In the genomic region with DNA sequence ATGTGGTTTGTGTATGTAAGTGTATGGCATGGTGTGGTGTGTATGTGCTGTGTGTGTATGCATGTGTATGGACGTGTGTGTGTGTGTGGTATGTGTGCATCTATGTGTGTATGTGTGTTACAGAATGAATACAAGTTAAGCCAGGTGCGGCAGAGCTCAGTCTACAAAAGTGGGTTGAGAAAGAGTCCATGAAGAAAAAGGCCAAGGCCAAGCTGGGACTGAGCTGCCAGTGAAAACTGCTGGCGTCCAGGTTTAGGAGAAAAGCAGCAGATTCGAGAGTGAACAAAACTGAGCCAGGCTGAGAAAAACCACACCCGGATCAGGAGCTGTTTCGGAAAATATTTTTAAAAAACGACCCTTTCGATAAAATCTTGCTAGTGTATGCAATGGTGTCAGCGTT, we compare ENCODE assay signal across 11 mouse cellular contexts.
"Had no signal": no experiment of that assay in that cellular context is flagged by ENCODE, and none has a peak within 500 bp of the region (broad histone marks: within the 10 kb centered on the region; RNA-seq: fewer than 3 reads in every experiment).

No protein-coding gene starts in this region.

- H3K9ac ChIP-seq: liver, embryonic 12.5 days; lung, embryonic 15.5 days; midbrain, embryonic 12.5 days; stomach, embryonic 15.5 days had no signal

- H3K36me3 ChIP-seq: limb, embryonic 10.5 days; liver, embryonic 12.5 days; lung, embryonic 15.5 days; midbrain, embryonic 12.5 days; stomach, embryonic 15.5 days had no signal

- H3K9me3 ChIP-seq: limb, embryonic 10.5 days; liver, embryonic 12.5 days; lung, embryonic 15.5 days; midbrain, embryonic 12.5 days; stomach, embryonic 15.5 days had no signal

- H3K4me1 ChIP-seq: liver, embryonic 12.5 days had no signal

- H3K27ac ChIP-seq: left cerebral cortex, adult 2 months; limb, embryonic 10.5 days; liver, embryonic 12.5 days; lung, embryonic 15.5 days; midbrain, embryonic 12.5 days; stomach, embryonic 15.5 days had no signal

- DNase-seq: kidney, postnatal 14 days; lung, postnatal 14 days; right cerebral cortex, postnatal 14 days; thymus, adult 2 months; thymus, postnatal 25 days had no signal

- H3K27me3 ChIP-seq: midbrain, embryonic 12.5 days; stomach, embryonic 15.5 days had no signal

- ATAC-seq: liver, embryonic 12.5 days had no signal

- H3K4me2 ChIP-seq: liver, embryonic 12.5 days; lung, embryonic 15.5 days; midbrain, embryonic 12.5 days; stomach, embryonic 15.5 days had no signal

- H3K4me3 ChIP-seq: left cerebral cortex, adult 2 months; limb, embryonic 10.5 days; liver, embryonic 12.5 days; lung, embryonic 15.5 days; midbrain, embryonic 12.5 days; stomach, embryonic 15.5 days had no signal
